Mouse (Mus musculus): ENCODE results near the gene Dock1. TPM values are rescaled to one million over a fixed set of nuclear protein-coding genes. Genes with fewer than 3 reads are reported as not detected.

The Dock1 gene
- polyA plus RNA-seq, 1 experiment from 2014 or later, result 36.4 TPM

GRCm38 (mm10) chr7:134872511-134872910 is 202.1 kb downstream of the Dock1 start:
- no peak for ATAC-seq (ENCODE audit: insufficient number of reproducible peaks, low FRiP score, low TSS enrichment, low read depth)
- Histone ChIP-seq H3K9ac (no peak overlapping the region), H3K27ac (no peak overlapping the region), H3K4me1 (no peaks in the 10 kb centered on the region), H3K36me3 (peaks cover 17% of the 10 kb centered on the region), H3K4me2 (no peak overlapping the region), H3K27me3 (no peaks in the 10 kb centered on the region), H3K9me3 (no peaks in the 10 kb centered on the region), H3K4me3 (no peak overlapping the region)
- 79% methylated on average over 3 of the region's 3 CpGs for WGBS

- Histone ChIP-seq H3K9me3 (no peaks in the 10 kb centered on the region), H3K9ac (no peak overlapping the region), H3K4me2 (no peak overlapping the region), H3K4me3 (no peak overlapping the region), H3K4me1 (no peaks in the 10 kb centered on the region), H3K27me3 (no peaks in the 10 kb centered on the region), H3K27ac (no peak overlapping the region), H3K36me3 (peaks cover 21% of the 10 kb centered on the region)
- no peak for ATAC-seq (ENCODE audit: insufficient number of reproducible peaks, low FRiP score, low TSS enrichment, low read depth)
- WGBS, result 80% methylated on average over 7 of the region's 7 CpGs
Measured at GRCm38 (mm10) chr7:134872981-134873380, 202.5 kb downstream of the Dock1 start.

- no peaks in the 10 kb centered on the region for H3K9me3 ChIP-seq
- no peaks in the 10 kb centered on the region for H3K27me3 ChIP-seq
- H3K36me3 ChIP-seq, result peaks cover 23% of the 10 kb centered on the region; the same call in 1 of the 2 replicates
- no peak overlapping the region for H3K4me3 ChIP-seq
- no peaks in the 10 kb centered on the region for H3K4me1 ChIP-seq
- no peak overlapping the region for H3K9ac ChIP-seq
- H3K4me2 ChIP-seq, result no peak overlapping the region
- no peak overlapping the region for H3K27ac ChIP-seq
- WGBS, result 87% methylated on average over 6 of the region's 6 CpGs
- ATAC-seq (ENCODE audit: insufficient number of reproducible peaks, low FRiP score, low TSS enrichment, low read depth), result no peak
Measured at GRCm38 (mm10) chr7:134878985-134879384, 208.5 kb downstream of the Dock1 start.

- H3K9me3 ChIP-seq, result no peaks in the 10 kb centered on the region
- H3K4me3 ChIP-seq, result no peak overlapping the region
- no peak for ATAC-seq (ENCODE audit: insufficient number of reproducible peaks, low FRiP score, low TSS enrichment, low read depth)
- H3K36me3 ChIP-seq, result peaks cover 18% of the 10 kb centered on the region; the same call in 1 of the 2 replicates
- H3K4me2 ChIP-seq, result no peak overlapping the region
- WGBS, result 81% methylated on average over 6 of the region's 6 CpGs
- H3K9ac ChIP-seq, result no peak overlapping the region
- H3K27ac ChIP-seq, result no peak overlapping the region
- no peaks in the 10 kb centered on the region for H3K4me1 ChIP-seq
- H3K27me3 ChIP-seq, result no peaks in the 10 kb centered on the region
Measured at GRCm38 (mm10) chr7:134880431-134880830, 210.0 kb downstream of the Dock1 start.

- Histone ChIP-seq H3K9ac (no peak overlapping the region), H3K4me2 (no peak overlapping the region), H3K27me3 (no peaks in the 10 kb centered on the region), H3K9me3 (no peaks in the 10 kb centered on the region), H3K4me3 (no peak overlapping the region), H3K4me1 (no peaks in the 10 kb centered on the region), H3K36me3 (0 out of 2 replicates have a peak, but pooled peaks cover 7% of the 10 kb centered on the region), H3K27ac (no peak overlapping the region)
- WGBS, result 76% methylated on average over 6 of the region's 6 CpGs
- no peak for ATAC-seq (ENCODE audit: insufficient number of reproducible peaks, low FRiP score, low TSS enrichment, low read depth)
Measured at GRCm38 (mm10) chr7:134883516-134883915, 213.1 kb downstream of the Dock1 start.

GRCm38 (mm10) chr7:134892449-134892871 is 222.0 kb downstream of the Dock1 start:
- H3K4me1 ChIP-seq, result no peaks in the 10 kb centered on the region; the same call in 1 of the 2 replicates
- H3K27me3 ChIP-seq, result no peaks in the 10 kb centered on the region
- H3K4me3 ChIP-seq, result no peak overlapping the region
- no peak overlapping the region for H3K9ac ChIP-seq
- no peaks in the 10 kb centered on the region for H3K9me3 ChIP-seq
- H3K4me2 ChIP-seq, result no peak overlapping the region
- 98% methylated on average over 13 of the region's 13 CpGs for WGBS
- H3K36me3 ChIP-seq, result peaks cover 13% of the 10 kb centered on the region; the same call in 1 of the 2 replicates
- no peak overlapping the region for H3K27ac ChIP-seq
- no peak for ATAC-seq (ENCODE audit: insufficient number of reproducible peaks, low FRiP score, low TSS enrichment, low read depth)

GRCm38 (mm10) chr7:134892972-134893371 is 222.5 kb downstream of the Dock1 start:
- 92% methylated on average over 4 of the region's 4 CpGs for WGBS
- Histone ChIP-seq H3K4me2 (no peak overlapping the region), H3K36me3 (peaks cover 14% of the 10 kb centered on the region; the same call in 1 of the 2 replicates)

GRCm38 (mm10) chr7:134894604-134895003 is 224.2 kb downstream of the Dock1 start:
- H3K27me3 ChIP-seq, result no peaks in the 10 kb centered on the region
- H3K27ac ChIP-seq, result no peak overlapping the region
- ATAC-seq (ENCODE audit: insufficient number of reproducible peaks, low FRiP score, low TSS enrichment, low read depth), result no peak
- no peaks in the 10 kb centered on the region for H3K9me3 ChIP-seq
- WGBS, result 79% methylated on average over 2 of the region's 2 CpGs
- no peaks in the 10 kb centered on the region; the same call in 1 of the 2 replicates for H3K4me1 ChIP-seq
- no peak overlapping the region for H3K4me3 ChIP-seq
- peaks cover 14% of the 10 kb centered on the region; the same call in 1 of the 2 replicates for H3K36me3 ChIP-seq
- no peak overlapping the region for H3K4me2 ChIP-seq
- H3K9ac ChIP-seq, result no peak overlapping the region

More at GRCm38 (mm10) chr7:134892972-134893371, 222.5 kb downstream of the Dock1 start:
- Histone ChIP-seq H3K27ac (no peak overlapping the region), H3K9ac (no peak overlapping the region), H3K27me3 (no peaks in the 10 kb centered on the region), H3K4me3 (no peak overlapping the region), H3K4me1 (no peaks in the 10 kb centered on the region; the same call in 1 of the 2 replicates), H3K9me3 (no peaks in the 10 kb centered on the region)
- ATAC-seq (ENCODE audit: insufficient number of reproducible peaks, low FRiP score, low TSS enrichment, low read depth), result no peak

GRCm38 (mm10) chr7:134899462-134899861 is 229.0 kb downstream of the Dock1 start:
- H3K27me3 ChIP-seq, result no peaks in the 10 kb centered on the region
- no peak for ATAC-seq (ENCODE audit: insufficient number of reproducible peaks, low FRiP score, low TSS enrichment, low read depth)
- no peak overlapping the region for H3K27ac ChIP-seq
- no peak overlapping the region for H3K9ac ChIP-seq
- no peak overlapping the region for H3K4me2 ChIP-seq
- H3K36me3 ChIP-seq, result peaks cover 7% of the 10 kb centered on the region; the same call in 1 of the 2 replicates
- H3K4me1 ChIP-seq, result no peaks in the 10 kb centered on the region; the same call in 1 of the 2 replicates
- H3K9me3 ChIP-seq, result no peaks in the 10 kb centered on the region
- WGBS, result 72% methylated on average over 2 of the region's 2 CpGs
- H3K4me3 ChIP-seq, result no peak overlapping the region

- H3K9me3 ChIP-seq, result no peaks in the 10 kb centered on the region
- H3K36me3 ChIP-seq, result peaks cover 6% of the 10 kb centered on the region; the same call in 1 of the 2 replicates
- no peaks in the 10 kb centered on the region for H3K4me1 ChIP-seq
- WGBS, result 71% methylated on average over 2 of the region's 2 CpGs
- H3K4me2 ChIP-seq, result no peak overlapping the region
- H3K9ac ChIP-seq, result no peak overlapping the region
- H3K4me3 ChIP-seq, result no peak overlapping the region
- H3K27me3 ChIP-seq, result no peaks in the 10 kb centered on the region
- no peak for ATAC-seq (ENCODE audit: insufficient number of reproducible peaks, low FRiP score, low TSS enrichment, low read depth)
- no peak overlapping the region for H3K27ac ChIP-seq
Measured at GRCm38 (mm10) chr7:134901992-134902391, 231.5 kb downstream of the Dock1 start.

GRCm38 (mm10) chr7:134931886-134932285 is 261.4 kb downstream of the Dock1 start:
- no peak for ATAC-seq (ENCODE audit: insufficient number of reproducible peaks, low FRiP score, low TSS enrichment, low read depth)
- Histone ChIP-seq H3K9ac (no peak overlapping the region), H3K9me3 (no peaks in the 10 kb centered on the region), H3K4me3 (no peak overlapping the region), H3K4me2 (no peak overlapping the region), H3K27me3 (peaks cover 13% of the 10 kb centered on the region), H3K27ac (no peak overlapping the region), H3K4me1 (peaks cover 4% of the 10 kb centered on the region; the same call in 1 of the 2 replicates), H3K36me3 (no peaks in the 10 kb centered on the region)
- 81% methylated on average over 2 of the region's 2 CpGs for WGBS

- Histone ChIP-seq H3K27me3 (peaks cover 22% of the 10 kb centered on the region), H3K4me1 (peaks cover 24% of the 10 kb centered on the region), H3K27ac (no peak overlapping the region), H3K4me3 (peak overlapping the region; percentile 52), H3K4me2 (peak overlapping the region; percentile 95), H3K36me3 (no peaks in the 10 kb centered on the region), H3K9me3 (no peaks in the 10 kb centered on the region), H3K9ac (0 out of 2 replicates have a peak overlapping the region, but pooled peaks have one; percentile 21)
- ATAC-seq (ENCODE audit: insufficient number of reproducible peaks, low FRiP score, low TSS enrichment, low read depth), result peak; percentile 8; the same call in 1 of the 2 replicates
- WGBS, result under 1% methylated on average over 37 of the region's 37 CpGs
Measured at GRCm38 (mm10) chr7:134937471-134937926, 267.0 kb downstream of the Dock1 start.

Data from limb, embryonic 15.5 days (tissue).